Mouse (Mus musculus) CH12F3 (cell line): ENCODE data around the gene Gm5941.
"Not testable (repeated sequence)": the region's sequence is repeated elsewhere in the genome, so short reads cannot be mapped to it uniquely, and the experiment has no call there.

Experiments
- in situ Hi-C: fragments of 300-500 bp; cut with MboI; formaldehyde crosslinking; loops from 2 replicates; pipeline ENCODE4 v1.14.3; 2020; ENCODE audit warnings: low sequenced_read_pairs

The Gm5941 gene

DNA sequence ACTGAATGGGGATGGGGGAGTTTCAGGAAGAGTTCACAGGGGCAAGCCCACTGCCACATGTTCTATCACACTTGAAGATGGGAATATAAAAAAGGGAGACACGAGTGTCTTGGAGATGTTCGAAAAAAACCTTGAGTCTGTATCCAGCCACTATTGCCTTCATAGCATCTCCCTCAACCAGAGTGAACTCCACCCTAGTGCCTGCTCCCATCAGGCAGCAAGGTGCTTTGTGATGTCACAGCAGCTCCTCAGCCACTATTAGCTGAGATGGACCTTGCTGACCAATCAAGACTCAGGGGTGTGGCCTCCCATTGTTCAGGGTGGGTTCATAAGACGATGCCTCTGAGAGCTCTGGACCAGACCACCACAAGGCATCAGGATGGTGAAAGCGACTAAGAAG, at the start of gene Gm5941:
Gm5941 (plus strand) TSS at position 301 of the 400 bp plus-strand sequence.
- in situ Hi-C loops = not testable (repeated sequence)

DNA sequence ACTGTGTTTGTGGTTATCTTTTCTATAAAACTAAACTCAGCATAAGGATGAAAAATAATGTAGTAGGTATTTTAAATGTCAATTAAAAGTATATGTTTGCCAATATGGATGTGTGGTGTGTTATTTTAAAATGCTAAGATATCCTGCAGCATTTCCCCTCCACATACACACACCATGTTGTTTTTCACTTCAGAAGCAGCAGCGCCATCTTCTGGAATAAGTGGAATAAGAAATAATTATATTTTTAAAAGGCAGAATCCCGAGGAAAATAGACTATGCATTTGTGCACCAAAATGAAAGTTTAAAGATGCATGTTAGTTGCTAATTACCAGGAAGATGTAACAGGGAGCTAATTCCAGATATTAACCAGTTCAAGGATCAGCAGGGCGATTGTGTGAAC, 29.3 kb upstream of the Gm5941 start:
- in situ Hi-C loops = no loop called here

DNA sequence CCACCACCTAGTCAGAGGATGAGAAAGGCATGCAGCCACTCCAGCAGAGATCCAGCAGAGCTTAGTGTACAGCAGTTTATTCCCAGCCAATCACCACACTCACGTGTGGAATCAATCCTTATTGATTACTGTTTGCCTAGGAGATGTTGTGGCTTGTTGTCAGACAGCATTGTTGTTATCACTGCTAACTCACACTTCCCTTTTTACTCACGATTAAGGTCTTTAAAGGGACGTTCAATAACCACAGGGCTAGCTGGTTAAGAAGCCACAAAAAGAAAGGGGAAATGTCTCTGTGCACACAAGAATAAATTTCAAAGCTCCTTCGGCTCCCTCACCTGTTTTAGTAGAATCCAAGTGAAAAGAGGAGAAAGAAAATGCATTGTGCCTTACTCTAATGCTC, 25.0 kb upstream of the Gm5941 start:
- in situ Hi-C loops = no loop called here

DNA sequence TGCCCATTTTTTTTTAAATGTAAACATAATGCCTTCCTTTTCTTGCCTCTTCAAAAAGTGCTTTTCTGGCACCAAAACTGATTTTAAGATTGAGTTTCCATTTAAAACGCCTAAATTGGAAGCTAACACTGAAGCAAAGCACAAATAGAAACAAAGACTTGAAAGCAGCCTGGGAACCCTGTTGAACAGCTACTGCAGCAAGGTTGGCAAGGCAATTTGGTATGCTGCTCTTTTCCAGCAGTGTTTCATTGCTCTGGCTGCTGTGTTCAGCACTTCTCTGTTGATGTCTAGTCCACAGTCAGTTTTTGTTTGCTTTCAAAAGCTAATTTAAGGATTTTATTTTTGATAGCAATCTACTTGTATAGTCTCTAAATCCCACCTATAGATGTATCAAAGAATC, 8.5 kb downstream of the Gm5941 start:
- in situ Hi-C loops = no loop called here

DNA sequence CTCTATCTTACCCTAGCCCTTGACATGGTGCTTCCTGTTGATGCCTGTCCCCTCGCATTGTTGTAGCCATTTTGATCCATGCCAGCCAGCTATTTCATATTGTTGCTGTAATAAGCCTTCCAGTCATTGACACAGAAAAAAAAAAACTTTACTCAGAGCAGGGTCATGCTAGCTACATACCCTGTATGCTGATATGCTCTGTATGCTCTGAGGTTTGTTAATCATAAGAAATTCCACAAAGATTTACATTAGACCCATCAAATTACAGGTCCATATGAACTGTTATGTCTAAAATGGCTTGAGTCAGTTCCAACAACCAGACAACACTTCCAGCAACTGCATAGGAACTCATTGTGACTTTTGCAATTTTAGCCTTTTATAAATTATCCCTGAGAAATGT, 38.1 kb downstream of the Gm5941 start:
- in situ Hi-C loops = no loop called here
